Mouse (Mus musculus) fibroblast of lung, adult 2 months (primary cell): Measurements from ENCODE around the gene Slc22a20.
A peak's percentile ranks its signal among the peaks of the same experiment; 100 is the strongest.

Source experiments
- DNase-seq: peaks from one replicate; pipeline ENCODE4 v3.0.0-alpha.2; 2011; ENCODE audit warnings: low read depth

Slc22a20 gene

GRCm38 (mm10) chr19:5923990-5924712, 61.8 kb downstream of the Slc22a20 start:
- DNase-seq, result peak; percentile 46

DNA sequence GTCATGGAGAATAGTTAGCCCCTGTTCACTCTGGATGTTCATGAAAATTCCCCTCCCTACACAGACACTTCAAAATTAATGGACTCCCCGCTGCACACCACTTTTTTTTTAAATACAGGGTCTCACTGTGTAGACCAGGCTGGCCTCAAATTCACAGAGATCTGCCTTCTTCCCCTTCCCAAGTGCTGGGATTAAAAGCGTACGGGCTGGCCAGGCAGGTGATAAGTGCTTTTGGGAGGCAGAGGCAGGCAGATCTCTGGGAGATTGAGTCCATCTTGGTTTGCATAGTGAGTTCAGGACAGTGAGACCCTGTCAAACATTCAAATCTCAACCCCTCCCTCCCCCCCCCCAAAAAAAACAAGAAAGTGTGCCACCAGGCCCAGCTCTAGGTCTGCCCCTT, 63.0 kb downstream of the Slc22a20 start:
- no peak for DNase-seq

- DNase-seq, result no peak
Observed at GRCm38 (mm10) chr19:5922119-5922942, 63.6 kb downstream of the Slc22a20 start.

- no peak for DNase-seq
Observed at GRCm38 (mm10) chr19:5921715-5922114, 64.2 kb downstream of the Slc22a20 start.
